Mouse (Mus musculus) bone marrow macrophage, adult 2 months (primary cell): ENCODE measurements around the gene Usp12.

Experiments used
- CTCF ChIP-seq: IDR thresholded peaks from 2 replicates; pipeline ENCODE4 v1.5.1; 2012; ENCODE audit warnings: low read depth, mild to moderate bottlenecking, low read length, moderate library complexity
- POLR2A ChIP-seq: IDR thresholded peaks from 2 replicates; pipeline ENCODE4 v1.6.1; 2012; ENCODE audit warnings: mild to moderate bottlenecking, low read depth, low read length, borderline replicate concordance

GRCm38 (mm10) chr5:146687541-146688313 lies 107.1 kb downstream of the Usp12 start:
- TF ChIP-seq CTCF (no peak), POLR2A (no peak)
